Mouse (Mus musculus): ENCODE results near the gene Nbea.

Gene Nbea

GRCm38 (mm10) chr3:55785266-55785980, 398.1 kb downstream of the Nbea start:
- in situ Hi-C loops (cut with MboI; ENCODE audit: unreplicated experiment in 2 of 2) = no loop called here

- in situ Hi-C loops (cut with MboI; ENCODE audit: unreplicated experiment in 2 of 2) = no loop called here
Measured at GRCm38 (mm10) chr3:55784101-55784500, 399.4 kb downstream of the Nbea start.

GRCm38 (mm10) chr3:55783171-55784081, 400.1 kb downstream of the Nbea start:
- in situ Hi-C loops (cut with MboI; ENCODE audit: unreplicated experiment in 2 of 2) = no loop called here

GRCm38 (mm10) chr3:55782771-55783170, 400.7 kb downstream of the Nbea start:
- in situ Hi-C loops (cut with MboI; ENCODE audit: unreplicated experiment in 2 of 2) = no loop called here

DNA sequence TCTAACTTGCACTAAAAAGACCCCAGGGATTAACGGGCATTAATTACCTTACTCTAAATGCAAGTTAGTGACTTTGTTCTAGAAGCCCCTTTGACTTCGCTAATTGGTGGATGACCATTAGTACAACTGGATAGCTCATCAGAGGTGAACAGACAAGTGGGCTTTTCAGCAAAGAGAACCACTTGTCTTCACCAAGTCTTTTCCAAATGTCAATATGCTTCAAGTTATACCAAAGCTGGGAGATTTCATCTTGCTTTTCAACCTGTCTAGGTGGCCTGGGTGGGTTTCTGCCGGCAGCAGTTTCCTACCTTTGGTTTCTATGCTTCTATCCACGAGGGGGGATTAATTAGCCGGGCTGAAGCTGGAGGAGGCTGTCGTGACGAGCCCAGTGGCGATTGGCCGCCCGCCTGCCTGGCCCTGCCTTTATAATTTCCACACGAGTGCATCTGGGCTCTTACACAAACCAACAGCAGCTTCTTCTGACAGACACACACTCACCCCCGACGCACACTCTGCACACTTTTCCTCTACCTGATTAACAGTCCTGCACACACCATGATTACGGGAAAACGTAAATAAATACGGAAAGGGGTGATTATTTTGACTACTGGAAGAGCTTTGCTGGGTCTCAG, 401.3 kb downstream of the Nbea start, which contains the start of gene Mab21l1:
TSS of gene Mab21l1 (plus strand) at position 455 of the 632 bp plus-strand sequence.
- in situ Hi-C loops (cut with MboI; ENCODE audit: unreplicated experiment in 2 of 2) = no loop called here

- in situ Hi-C loops (cut with MboI; ENCODE audit: unreplicated experiment in 2 of 2) = no loop called here
Measured at GRCm38 (mm10) chr3:55781429-55782055, 402.0 kb downstream of the Nbea start.

DNA sequence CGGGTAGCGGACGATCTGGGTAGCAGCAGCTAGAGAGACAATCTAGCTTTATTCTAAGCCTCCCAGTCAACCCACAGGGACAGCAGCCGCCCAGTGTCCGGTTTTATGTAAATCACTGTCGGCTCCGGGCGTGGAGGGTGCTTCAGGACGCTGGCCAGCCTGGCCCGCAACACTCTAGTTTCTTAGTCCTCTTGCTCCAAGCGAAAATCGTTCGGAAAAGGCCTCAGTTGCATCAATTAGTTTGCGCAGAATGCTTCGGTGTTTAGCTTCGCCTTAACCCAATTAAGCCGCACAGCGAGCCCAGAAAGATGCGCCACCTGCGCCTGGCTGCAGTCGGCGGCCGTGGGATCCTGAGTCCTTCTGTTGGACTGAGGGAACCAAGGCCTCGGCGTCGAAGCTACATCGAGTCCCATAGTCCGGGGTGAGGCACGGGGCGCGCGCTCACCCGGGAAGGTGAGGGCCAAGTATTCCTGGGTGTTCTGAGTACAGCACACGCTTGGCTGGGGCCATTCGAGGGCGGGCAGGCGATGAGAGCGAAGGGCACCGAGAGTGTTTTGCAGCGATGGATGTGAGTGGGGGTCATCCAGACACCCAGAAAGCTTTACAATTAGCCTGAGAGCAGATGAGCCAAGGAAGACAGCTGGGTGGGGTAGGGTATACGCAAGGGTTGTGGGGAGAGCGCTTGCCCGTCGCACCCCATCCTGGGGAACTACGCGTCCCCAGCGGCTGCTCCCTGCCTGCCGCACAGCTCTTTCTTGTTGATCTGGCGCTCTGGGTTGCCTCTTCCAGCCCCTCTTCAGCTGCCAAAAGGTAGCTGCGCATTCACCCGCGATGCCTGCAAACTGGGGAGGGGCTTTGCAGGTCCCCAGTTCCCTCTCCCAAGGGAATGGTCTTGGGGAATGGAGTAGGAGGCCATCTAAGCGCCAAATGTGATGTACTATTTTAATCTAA, 403.1 kb downstream of the Nbea start:
- in situ Hi-C loops (cut with MboI; ENCODE audit: unreplicated experiment in 2 of 2) = no loop called here

GRCm38 (mm10) chr3:55778764-55779730, 404.5 kb downstream of the Nbea start:
- in situ Hi-C loops (cut with MboI; ENCODE audit: unreplicated experiment in 2 of 2) = no loop called here

DNA sequence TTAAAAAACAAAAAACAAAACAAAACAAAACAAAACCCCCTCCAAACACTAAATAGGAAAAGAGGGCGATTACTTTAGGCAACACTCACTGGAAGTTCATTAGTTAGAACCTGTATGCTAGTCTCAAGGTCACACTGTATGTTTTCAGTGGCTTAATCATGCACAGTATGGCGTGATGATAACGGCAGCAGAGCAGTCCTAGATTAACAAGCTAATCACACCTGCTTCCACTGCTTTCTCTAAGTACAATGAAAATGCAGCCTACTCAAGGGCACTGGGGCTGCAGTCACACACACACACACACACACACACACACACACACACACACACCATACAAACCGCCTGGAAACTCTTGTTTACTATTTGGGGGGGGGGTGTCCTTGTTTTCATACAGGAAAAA, 406.0 kb downstream of the Nbea start:
- in situ Hi-C loops (cut with MboI; ENCODE audit: unreplicated experiment in 2 of 2) = no loop called here

GRCm38 (mm10) chr3:55775753-55776152, 407.7 kb downstream of the Nbea start:
- in situ Hi-C loops (cut with MboI; ENCODE audit: unreplicated experiment in 2 of 2) = no loop called here

- in situ Hi-C loops (cut with MboI; ENCODE audit: unreplicated experiment in 2 of 2) = no loop called here
Measured at GRCm38 (mm10) chr3:55775245-55775644, 408.3 kb downstream of the Nbea start.

- in situ Hi-C loops (cut with MboI; ENCODE audit: unreplicated experiment in 2 of 2) = no loop called here
Measured at GRCm38 (mm10) chr3:55774203-55774602, 409.3 kb downstream of the Nbea start.

- in situ Hi-C loops (cut with MboI; ENCODE audit: unreplicated experiment in 2 of 2) = no loop called here
Measured at GRCm38 (mm10) chr3:55769308-55769707, 414.2 kb downstream of the Nbea start.

DNA sequence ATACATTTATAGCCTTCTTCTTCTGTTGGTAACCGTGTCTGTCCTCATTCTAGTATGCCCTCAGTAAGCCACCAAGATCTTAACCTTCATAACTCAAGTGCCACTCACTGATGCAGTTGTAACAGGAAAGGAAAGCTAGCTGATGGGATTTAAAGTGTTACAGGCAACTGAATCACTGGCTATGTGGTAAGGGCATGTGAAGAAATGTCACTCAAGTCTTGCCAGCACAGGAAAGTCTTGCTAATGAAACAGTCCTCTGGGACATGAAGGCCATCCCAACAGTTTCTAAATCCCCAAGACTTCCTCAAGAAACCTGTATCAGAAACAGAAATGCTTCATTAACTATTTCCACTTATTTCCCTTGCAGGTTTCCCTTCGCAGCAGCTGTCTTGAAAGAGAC, 414.8 kb downstream of the Nbea start:
- in situ Hi-C loops (cut with MboI; ENCODE audit: unreplicated experiment in 2 of 2) = no loop called here

GRCm38 (mm10) chr3:55763591-55763990, 419.9 kb downstream of the Nbea start:
- in situ Hi-C loops (cut with MboI; ENCODE audit: unreplicated experiment in 2 of 2) = no loop called here

DNA sequence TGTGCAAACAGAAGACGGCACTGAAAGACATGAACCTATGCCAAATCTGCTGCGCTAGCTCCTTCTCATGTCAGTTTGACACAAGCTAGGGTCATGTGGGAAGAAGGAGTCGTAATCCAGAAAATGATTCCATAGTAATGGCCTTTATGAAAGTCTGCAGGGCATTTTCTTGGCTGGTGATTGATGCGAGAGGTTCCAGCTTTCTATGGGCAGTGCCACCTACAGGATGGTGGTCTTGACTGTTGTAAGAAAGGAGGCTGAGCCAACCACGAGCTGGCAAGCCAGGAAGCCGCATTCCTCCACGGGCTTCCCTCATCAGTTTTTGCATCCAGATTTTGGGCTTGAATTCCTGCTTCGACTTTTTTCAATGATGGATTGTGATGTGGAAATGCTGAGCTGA, 425.2 kb downstream of the Nbea start:
- in situ Hi-C loops (cut with MboI; ENCODE audit: unreplicated experiment in 2 of 2) = no loop called here

GRCm38 (mm10) chr3:55756602-55757190, 426.8 kb downstream of the Nbea start:
- in situ Hi-C loops (cut with MboI; ENCODE audit: unreplicated experiment in 2 of 2) = no loop called here

Measured in v-Abl transformed pro-B cells (cell line).